Mouse (Mus musculus) CH12.LX (cell line): ENCODE data around the gene Picalm.

Experiments
- CHD1 ChIP-seq: IDR thresholded peaks from 2 replicates; pipeline ENCODE4 v1.6.1; 2012; ENCODE audit warnings: low read depth, low read length, improper control_type of control experiment, inconsistent platforms
- CTCF ChIP-seq, 2 experiments: IDR thresholded peaks in 1 of 2; conservative IDR thresholded peaks in 1 of 2; 2 replicates each; pipeline ENCODE4 v1.5.1; 2011 to 2012; ENCODE audit warnings: low read depth in 2 of 2, low read length in 2 of 2, improper control_type of control experiment in 1 of 2, inconsistent platforms in 1 of 2, mild to moderate bottlenecking in 1 of 2, moderate library complexity in 1 of 2
- E2F4 ChIP-seq: IDR thresholded peaks from 2 replicates; pipeline ENCODE4 v1.6.1; 2011; ENCODE audit warnings: low read depth, low read length, improper control_type of control experiment; ENCODE audit not compliant: insufficient replicate concordance
- EP300 ChIP-seq: IDR thresholded peaks from 2 replicates; pipeline ENCODE4 v1.6.1; 2011; ENCODE audit warnings: low read length, improper control_type of control experiment
- IRF4 ChIP-seq: IDR thresholded peaks from 2 replicates; pipeline ENCODE4 v1.6.1; 2014; ENCODE audit warnings: low read depth, mild to moderate bottlenecking, inconsistent platforms, low read length, improper control_type of control experiment
- MEF2A ChIP-seq: IDR thresholded peaks from 2 replicates; pipeline ENCODE4 v1.6.1; 2014; ENCODE audit warnings: low read depth, mild to moderate bottlenecking, inconsistent platforms, low read length, improper control_type of control experiment, borderline replicate concordance
- POLR2A ChIP-seq: IDR thresholded peaks from 2 replicates; pipeline ENCODE4 v1.6.1; 2011; ENCODE audit warnings: low read depth, mild to moderate bottlenecking, improper control_type of control experiment, low read length
- ZKSCAN1 ChIP-seq: IDR thresholded peaks from 2 replicates; pipeline ENCODE4 v1.6.1; 2012; ENCODE audit warnings: low read depth, inconsistent platforms, low read length, improper control_type of control experiment, borderline replicate concordance

- TF ChIP-seq CTCF (conservative IDR thresholded peaks at IDR 0.05 in 1 of 2, IDR thresholded peaks at IDR 0.05 in 1 of 2; ENCODE audit: low read depth in 2 of 2, low read length in 2 of 2): no peak
- no peak for TF ChIP-seq ZKSCAN1
- no peak for TF ChIP-seq IRF4
- TF ChIP-seq POLR2A: no peak
- no peak for TF ChIP-seq E2F4
- TF ChIP-seq MEF2A: no peak
- TF ChIP-seq EP300: no peak
- TF ChIP-seq CHD1: no peak
These were observed 5.0 kb upstream of the Picalm start for GRCm38 (mm10) chr7:90124991-90125390.
